ENCODE assay signal across 8 mouse cellular contexts in the genomic region with DNA sequence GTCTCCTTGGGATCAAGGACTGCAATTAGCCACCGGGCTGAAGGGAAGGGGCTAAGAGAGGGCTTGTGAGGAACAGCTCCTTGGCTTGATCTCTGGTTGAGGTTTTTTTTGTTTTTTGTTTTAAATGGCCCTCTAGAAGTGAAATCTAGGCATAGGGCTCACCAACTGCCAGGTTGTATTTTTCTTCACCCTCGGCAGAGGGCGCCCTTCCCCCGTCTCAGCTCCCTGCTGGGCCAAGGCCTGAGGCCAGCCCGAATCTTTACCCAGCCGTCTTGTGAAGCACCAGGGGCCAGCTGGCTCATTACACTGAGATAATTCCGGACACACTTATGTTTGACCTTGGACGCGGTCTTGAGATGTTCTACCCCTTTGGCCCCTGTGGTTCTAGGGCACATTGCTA. TPM values are rescaled to one million over a fixed set of nuclear protein-coding genes. Genes with fewer than 3 reads are reported as not detected.
DNase-seq lines count a peak whose midpoint lies in the region; ATAC-seq and TF ChIP-seq lines count a peak whose summit lies in the region.

No protein-coding gene starts in this region.

- ATAC-seq in forebrain, postnatal 0 days = peak; percentile 46; the same call in 1 of the 2 replicates
- peak; percentile 61 to 78 for ATAC-seq in hematopoietic stem cell, adult 5-6 weeks (replicated peaks in 1 of 2; ENCODE audit: insufficient read depth in 1 of 2, low FRiP score in 2 of 2, low TSS enrichment in 1 of 2, low read depth in 1 of 2, poor library complexity in 2 of 2, severe bottlenecking in 2 of 2)

- TF ChIP-seq CTCF in forebrain, postnatal 0 days (IDR thresholded peaks at IDR 0.05; ENCODE audit: low read depth) = peak; percentile 77

- peaks cover 10% of the 10 kb centered on the region; the same call in 1 of the 2 replicates for H3K4me1 ChIP-seq in forebrain, postnatal 0 days (ENCODE audit: insufficient read depth)

- H3K9ac ChIP-seq in forebrain, postnatal 0 days = no peak overlapping the region

- H3K27me3 ChIP-seq in forebrain, postnatal 0 days (ENCODE audit: insufficient read depth, low read length) = no peaks in the 10 kb centered on the region

- H3K9me3 ChIP-seq in forebrain, postnatal 0 days (ENCODE audit: low read length) = no peaks in the 10 kb centered on the region

- no peak overlapping the region for H3K4me3 ChIP-seq in forebrain, postnatal 0 days (ENCODE audit: low read depth, low read length)

- peak overlapping the region; percentile 48 for H3K4me2 ChIP-seq in forebrain, postnatal 0 days (ENCODE audit: low read depth)

- H3K27ac ChIP-seq in forebrain, postnatal 0 days (ENCODE audit: low read depth, low read length) = no peak overlapping the region

- peak; percentile 45 for DNase-seq in MEL-GATA-1-ER (ENCODE audit: extremely low read depth, low read depth)
- DNase-seq in cerebellum, adult 18-20 months = peak; percentile 27 to 58
- DNase-seq in forebrain, postnatal 0 days = peak; percentile 83
- DNase-seq in layer of hippocampus, adult 8-10 months (ENCODE audit: low spot score in 2 of 2) = peak; percentile 36 to 56
- peak; percentile 93 for DNase-seq in lung, postnatal 10 days
- DNase-seq in ovary, postnatal 14 days (ENCODE audit: low spot score) = peak; percentile 78
- DNase-seq in thymus, postnatal 25 days = peak; percentile 75

- no peaks in the 10 kb centered on the region for H3K36me3 ChIP-seq in forebrain, postnatal 0 days (ENCODE audit: insufficient read depth)

- 10% methylated on average over 9 of the region's 9 CpGs for WGBS in forebrain, postnatal 0 days

RNA-seq across cellular contexts. Expression of a gene that starts 47.5 kb away (rescaled TPM):
- 47.9 and 70.2 TPM in 2 replicates for total RNA-seq in forebrain, postnatal 0 days (2014; rRNA removed)
- polyA plus RNA-seq in forebrain, postnatal 0 days (2015; fragmentation: Nextera tagmentation; extraction: Ambion mirVana) = 5.8 and 11.5 TPM in 2 replicates
- 45.8 and 63.6 TPM in 2 replicates for total RNA-seq in hematopoietic stem cell, adult 5-6 weeks (2017)
- total RNA-seq in layer of hippocampus, adult 8-10 months (2022) = 10 to 100 TPM; 30.9 to 40.3 (median 35.4) TPM

Comparison
In these comparisons a context has a peak if more than half of its experiments do, and no peak if none do; other contexts are left out.
1. DNase-seq: peak in every context shown above with its lines; median percentile 93 in lung, postnatal 10 days; 83 in forebrain, postnatal 0 days; 78 in ovary, postnatal 14 days; 75 in thymus, postnatal 25 days; 46 in layer of hippocampus, adult 8-10 months; 45 in MEL-GATA-1-ER; 42 in cerebellum, adult 18-20 months.